In genomic region chr6:91742466-91742865, GRCm38 (mm10) we compare ENCODE assay signal across 22 mouse cellular contexts.
"Had no signal": no experiment of that assay in that cellular context is flagged by ENCODE, and none has a peak within 500 bp of the region (broad histone marks: within the 10 kb centered on the region; RNA-seq: fewer than 3 reads in every experiment).

No protein-coding gene starts in this region.

- H3K4me1 ChIP-seq: midbrain, embryonic 15.5 days had no signal

- DNase-seq: kidney, adult 18-20 months; kidney, adult 9 months; kidney, postnatal 36 days; layer of hippocampus, postnatal 36 days; left cerebral cortex, postnatal 4 days; liver, postnatal 0 days; lung, embryonic 14.5 days; retina, postnatal 1 day; right cerebral cortex, postnatal 25 days; thymus, adult 18-20 months; thymus, postnatal 36 days had no signal

- H3K9ac ChIP-seq: limb, embryonic 12.5 days; limb, embryonic 15.5 days; liver, embryonic 14.5 days; liver, postnatal 0 days; lung, embryonic 14.5 days; midbrain, embryonic 12.5 days; midbrain, embryonic 15.5 days had no signal

- H3K4me2 ChIP-seq: limb, embryonic 12.5 days; limb, embryonic 15.5 days; liver, embryonic 11.5 days; lung, embryonic 14.5 days; midbrain, embryonic 12.5 days; midbrain, embryonic 15.5 days had no signal

- H3K27ac ChIP-seq: limb, embryonic 12.5 days; limb, embryonic 15.5 days; liver, embryonic 14.5 days; macrophage; midbrain, embryonic 12.5 days; midbrain, embryonic 15.5 days; stomach, postnatal 0 days had no signal

- H3K4me3 ChIP-seq: limb, embryonic 12.5 days; limb, embryonic 15.5 days; midbrain, embryonic 12.5 days; midbrain, embryonic 15.5 days; myocyte had no signal

- ATAC-seq: intestine, embryonic 16.5 days; liver, postnatal 0 days; lung, postnatal 0 days; midbrain, embryonic 15.5 days had no signal

- H3K27me3 ChIP-seq: limb, embryonic 12.5 days; limb, embryonic 15.5 days; midbrain, embryonic 12.5 days; midbrain, embryonic 15.5 days had no signal

- H3K9me3 ChIP-seq: limb, embryonic 12.5 days; limb, embryonic 15.5 days; midbrain, embryonic 12.5 days; midbrain, embryonic 15.5 days had no signal
